Mouse (Mus musculus) heart, postnatal 0 days (tissue): Measurements from ENCODE around the gene Ccdc141.

Source experiments
- CTCF ChIP-seq: IDR thresholded peaks from 2 replicates; pipeline ENCODE4 v1.5.1; 2016; ENCODE audit warnings: antibody characterized with exemption, control low read depth, low read depth
- EP300 ChIP-seq: IDR thresholded peaks from 2 replicates; pipeline ENCODE4 v1.6.1; 2016; ENCODE audit warnings: antibody characterized with exemption, low read depth

DNA sequence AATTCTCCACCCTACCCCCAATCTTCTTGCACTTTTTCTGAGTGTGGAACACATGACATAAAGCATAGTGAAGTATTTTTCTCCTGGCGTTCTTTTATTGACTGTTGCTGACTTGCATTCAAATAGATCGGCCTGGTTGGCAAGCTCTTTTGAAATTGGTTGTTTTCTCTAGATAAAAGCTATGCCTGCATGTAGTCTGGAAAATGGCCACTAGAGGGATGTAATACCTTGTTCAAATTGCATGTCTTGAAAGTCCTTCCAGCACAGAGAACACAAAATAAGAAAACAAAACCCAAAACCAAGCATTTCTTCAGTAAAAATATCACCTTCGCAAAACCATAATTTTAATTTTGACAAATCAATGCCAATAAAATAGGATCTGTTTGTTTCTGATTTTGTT lies 108.6 kb downstream of the Ccdc141 start:
- TF ChIP-seq CTCF (peak; percentile 67), EP300 (no peak)
